Mouse (Mus musculus): Measurements from ENCODE around the gene Prlr. TPM values are rescaled to one million over a fixed set of nuclear protein-coding genes. Genes with fewer than 3 reads are reported as not detected.

Gene Prlr
- polyA plus RNA-seq, 1 experiment from 2014 or later: 0.33 TPM

DNA sequence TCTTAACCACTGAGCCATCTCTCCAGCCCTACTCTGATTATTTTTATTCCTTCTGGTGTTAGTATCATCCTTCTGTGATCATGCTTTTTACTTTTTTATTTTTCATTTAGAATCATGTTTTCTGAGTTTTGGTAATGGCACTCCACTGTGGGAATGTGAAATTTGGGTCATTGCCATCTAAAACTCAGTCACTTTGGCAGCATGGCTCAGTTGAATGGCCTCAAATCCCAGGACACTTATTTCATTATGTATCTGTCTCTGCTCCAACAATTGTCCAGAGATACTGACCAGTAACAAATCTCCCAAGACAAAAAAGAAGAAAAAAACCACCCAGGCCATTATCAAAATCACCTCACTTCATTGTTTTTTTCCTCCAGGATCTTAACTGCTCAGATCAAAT, 65.2 kb downstream of the Prlr start:
- H3K4me3 ChIP-seq (ENCODE audit: low read depth, low read length): no peak overlapping the region
- H3K27me3 ChIP-seq (replicated peaks; ENCODE audit: control insufficient read depth, insufficient read depth, low read length): no peaks in the 10 kb centered on the region
- no peak overlapping the region for H3K9ac ChIP-seq (ENCODE audit: low read depth, low read length)
- no peaks in the 10 kb centered on the region for H3K9me3 ChIP-seq (ENCODE audit: control insufficient read depth, low read length)
- H3K4me2 ChIP-seq: no peak overlapping the region
- H3K36me3 ChIP-seq (ENCODE audit: control insufficient read depth, insufficient read depth, low read length): no peaks in the 10 kb centered on the region
- H3K4me1 ChIP-seq (replicated peaks; ENCODE audit: control insufficient read depth, insufficient read depth, low read length): no peaks in the 10 kb centered on the region
- no peak for DNase-seq (ENCODE audit: low spot score)
- ATAC-seq (replicated peaks; ENCODE audit: low FRiP score): no peak
- no peak overlapping the region for H3K27ac ChIP-seq (ENCODE audit: low read depth, low read length)

DNA sequence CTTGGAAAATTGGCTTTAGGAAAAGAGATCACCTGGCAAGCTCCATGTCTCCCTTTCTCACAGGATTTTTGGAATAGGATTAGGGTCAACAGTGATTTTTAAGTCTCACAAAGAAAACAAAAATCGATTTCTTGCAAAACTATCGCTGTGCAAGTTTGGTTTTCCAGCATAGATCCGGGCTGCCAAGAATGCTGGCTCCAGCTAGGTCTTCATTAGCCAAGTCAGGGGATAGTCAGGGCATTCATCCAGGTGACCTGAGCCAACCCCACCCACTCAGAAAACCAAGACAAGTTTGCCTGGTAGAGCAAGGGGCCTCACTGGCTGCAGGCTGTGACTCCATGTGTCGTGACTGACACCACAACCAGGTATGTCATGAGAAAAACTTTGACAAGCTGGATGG, 72.2 kb downstream of the Prlr start:
- H3K36me3 ChIP-seq (ENCODE audit: control insufficient read depth, insufficient read depth, low read length): no peaks in the 10 kb centered on the region
- no peaks in the 10 kb centered on the region for H3K27me3 ChIP-seq (replicated peaks; ENCODE audit: control insufficient read depth, insufficient read depth, low read length)
- no peaks in the 10 kb centered on the region for H3K4me1 ChIP-seq (replicated peaks; ENCODE audit: control insufficient read depth, insufficient read depth, low read length)
- H3K4me2 ChIP-seq: no peak overlapping the region
- no peak overlapping the region for H3K4me3 ChIP-seq (ENCODE audit: low read depth, low read length)
- ATAC-seq (replicated peaks; ENCODE audit: low FRiP score) (no peak), DNase-seq (ENCODE audit: low spot score) (no peak)
- no peak overlapping the region for H3K9ac ChIP-seq (ENCODE audit: low read depth, low read length)
- H3K9me3 ChIP-seq (ENCODE audit: control insufficient read depth, low read length): no peaks in the 10 kb centered on the region
- H3K27ac ChIP-seq (ENCODE audit: low read depth, low read length): no peak overlapping the region
- 79% methylated on average over 4 of the region's 4 CpGs for WGBS

DNA sequence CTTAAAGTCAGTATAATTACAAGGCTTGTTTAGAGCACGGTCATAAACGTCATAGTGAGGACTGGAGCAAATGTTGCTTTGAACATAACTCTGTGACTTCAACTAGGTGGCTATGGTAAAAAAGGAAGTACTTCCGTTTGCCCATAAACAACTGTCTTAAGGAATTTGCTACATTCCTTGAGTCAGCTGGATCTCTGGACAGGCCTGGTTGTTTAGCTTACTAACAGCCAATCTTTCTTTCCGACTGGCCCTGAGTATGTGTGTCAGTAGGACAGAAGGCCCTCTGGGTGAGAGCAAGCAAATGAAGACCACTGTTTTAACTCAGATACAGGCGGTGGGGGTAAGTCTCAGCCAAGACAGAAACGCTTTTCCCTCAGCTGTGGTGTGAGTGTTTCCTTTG, 73.7 kb downstream of the Prlr start:
- H3K4me3 ChIP-seq (ENCODE audit: low read depth, low read length): no peak overlapping the region
- H3K4me2 ChIP-seq: no peak overlapping the region
- no peak for DNase-seq (ENCODE audit: low spot score)
- no peaks in the 10 kb centered on the region for H3K36me3 ChIP-seq (ENCODE audit: control insufficient read depth, insufficient read depth, low read length)
- ATAC-seq (replicated peaks; ENCODE audit: low FRiP score): no peak
- H3K9ac ChIP-seq (ENCODE audit: low read depth, low read length): no peak overlapping the region
- no peaks in the 10 kb centered on the region for H3K27me3 ChIP-seq (replicated peaks; ENCODE audit: control insufficient read depth, insufficient read depth, low read length)
- no peak overlapping the region for H3K27ac ChIP-seq (ENCODE audit: low read depth, low read length)
- no peaks in the 10 kb centered on the region for H3K9me3 ChIP-seq (ENCODE audit: control insufficient read depth, low read length)
- H3K4me1 ChIP-seq (replicated peaks; ENCODE audit: control insufficient read depth, insufficient read depth, low read length): no peaks in the 10 kb centered on the region
- 67% methylated on average over 6 of the region's 6 CpGs for WGBS

DNA sequence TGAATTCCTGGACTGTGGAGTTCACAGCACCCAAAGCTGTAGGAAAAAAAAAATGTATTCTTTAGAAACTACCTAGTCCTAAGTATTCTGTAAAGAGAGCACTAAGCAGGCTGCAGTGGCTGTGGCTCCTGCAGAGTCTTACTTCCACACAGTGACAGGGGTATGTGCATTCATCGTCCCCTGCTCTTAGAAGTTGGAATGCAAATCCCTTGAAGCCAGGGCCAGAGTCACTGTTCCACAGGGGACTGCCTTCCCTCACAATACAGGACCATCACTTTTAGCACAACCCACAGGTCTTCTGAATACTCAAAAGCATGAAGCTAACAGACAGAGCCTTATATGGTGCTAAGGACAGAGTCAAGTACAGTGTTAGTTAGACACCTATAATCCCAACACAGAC, 75.5 kb downstream of the Prlr start:
- no peaks in the 10 kb centered on the region for H3K9me3 ChIP-seq (ENCODE audit: control insufficient read depth, low read length)
- H3K36me3 ChIP-seq (ENCODE audit: control insufficient read depth, insufficient read depth, low read length): no peaks in the 10 kb centered on the region
- no peak for ATAC-seq (replicated peaks; ENCODE audit: low FRiP score)
- 63% methylated on average over 1 of the region's 1 CpGs for WGBS
- H3K4me1 ChIP-seq (replicated peaks; ENCODE audit: control insufficient read depth, insufficient read depth, low read length): no peaks in the 10 kb centered on the region
- H3K4me3 ChIP-seq (ENCODE audit: low read depth, low read length): no peak overlapping the region
- no peak overlapping the region for H3K27ac ChIP-seq (ENCODE audit: low read depth, low read length)
- no peaks in the 10 kb centered on the region for H3K27me3 ChIP-seq (replicated peaks; ENCODE audit: control insufficient read depth, insufficient read depth, low read length)
- H3K4me2 ChIP-seq: no peak overlapping the region
- no peak for DNase-seq (ENCODE audit: low spot score)
- H3K9ac ChIP-seq (ENCODE audit: low read depth, low read length): no peak overlapping the region

DNA sequence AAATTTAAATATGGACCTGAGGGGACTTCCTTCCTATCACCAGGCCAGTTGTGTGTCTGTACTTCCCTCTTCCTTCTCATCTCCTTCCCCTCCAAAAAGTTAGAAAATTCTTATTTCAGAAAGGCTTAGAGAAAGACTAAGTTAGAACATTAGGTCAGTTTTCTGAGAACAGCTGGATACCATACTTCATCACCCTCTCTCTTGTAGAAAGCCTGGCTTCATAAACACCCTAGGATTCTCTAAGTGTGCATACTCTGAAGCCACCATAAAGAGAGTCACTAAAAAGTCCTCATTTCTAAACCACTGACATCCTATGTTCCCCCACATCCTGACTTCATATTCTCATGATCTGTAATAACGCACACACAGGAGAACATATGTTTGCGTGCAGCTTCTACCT, 85.2 kb downstream of the Prlr start:
- 90% methylated on average over 2 of the region's 2 CpGs for WGBS
- no peaks in the 10 kb centered on the region for H3K36me3 ChIP-seq (ENCODE audit: control insufficient read depth, insufficient read depth, low read length)
- ATAC-seq (replicated peaks; ENCODE audit: low FRiP score): no peak
- H3K9ac ChIP-seq (ENCODE audit: low read depth, low read length): no peak overlapping the region
- H3K27me3 ChIP-seq (replicated peaks; ENCODE audit: control insufficient read depth, insufficient read depth, low read length): no peaks in the 10 kb centered on the region
- no peak overlapping the region for H3K4me3 ChIP-seq (ENCODE audit: low read depth, low read length)
- DNase-seq (ENCODE audit: low spot score): no peak
- no peaks in the 10 kb centered on the region for H3K4me1 ChIP-seq (replicated peaks; ENCODE audit: control insufficient read depth, insufficient read depth, low read length)
- no peak overlapping the region for H3K27ac ChIP-seq (ENCODE audit: low read depth, low read length)
- no peak overlapping the region for H3K4me2 ChIP-seq
- H3K9me3 ChIP-seq (ENCODE audit: control insufficient read depth, low read length): no peaks in the 10 kb centered on the region

DNA sequence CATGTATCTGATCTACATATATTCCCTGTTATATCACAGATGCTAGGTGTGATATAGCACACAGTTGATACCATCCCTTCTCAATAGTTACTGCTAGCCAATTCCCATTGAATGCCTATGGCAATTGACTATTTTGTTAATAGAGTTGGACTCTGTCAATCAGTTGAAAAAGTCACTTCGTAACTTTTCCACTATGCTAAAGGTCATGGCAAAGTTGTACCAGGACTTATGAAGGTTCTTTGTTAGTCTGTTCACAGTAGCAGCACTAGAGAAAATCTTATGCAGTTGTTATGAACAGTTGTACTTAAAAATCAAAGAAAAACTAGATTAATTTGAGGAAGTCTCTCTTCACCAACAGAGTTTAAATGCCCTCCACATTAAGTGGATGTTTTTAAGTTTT, 85.6 kb downstream of the Prlr start:
- Histone ChIP-seq H3K27ac (ENCODE audit: low read depth, low read length) (no peak overlapping the region), H3K4me1 (replicated peaks; ENCODE audit: control insufficient read depth, insufficient read depth, low read length) (no peaks in the 10 kb centered on the region), H3K36me3 (ENCODE audit: control insufficient read depth, insufficient read depth, low read length) (no peaks in the 10 kb centered on the region), H3K9ac (ENCODE audit: low read depth, low read length) (no peak overlapping the region), H3K9me3 (ENCODE audit: control insufficient read depth, low read length) (no peaks in the 10 kb centered on the region), H3K4me2 (no peak overlapping the region), H3K27me3 (replicated peaks; ENCODE audit: control insufficient read depth, insufficient read depth, low read length) (no peaks in the 10 kb centered on the region), H3K4me3 (ENCODE audit: low read depth, low read length) (no peak overlapping the region)
- ATAC-seq (replicated peaks; ENCODE audit: low FRiP score) (no peak), DNase-seq (ENCODE audit: low spot score) (no peak)
- 85% methylated on average over 1 of the region's 1 CpGs for WGBS

DNA sequence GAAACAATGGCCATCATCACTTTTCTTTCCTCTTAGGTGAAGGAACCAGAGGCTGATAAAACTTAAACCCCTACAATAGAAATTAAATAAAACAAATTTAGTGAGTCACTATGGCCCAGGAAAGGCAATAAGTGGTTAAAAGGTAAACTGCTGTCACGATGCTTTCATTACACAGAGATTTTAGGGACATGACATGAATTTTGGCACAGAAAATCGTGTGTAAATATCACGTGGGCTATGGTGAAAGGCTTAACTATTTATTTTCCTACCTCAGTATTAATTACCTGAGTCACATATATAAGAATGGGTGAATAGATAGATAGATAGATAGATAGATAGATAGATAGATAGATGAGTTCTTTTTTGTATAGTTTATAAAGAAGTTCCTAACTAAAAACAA, 86.4 kb downstream of the Prlr start:
- Histone ChIP-seq H3K4me2 (no peak overlapping the region), H3K27me3 (replicated peaks; ENCODE audit: control insufficient read depth, insufficient read depth, low read length) (no peaks in the 10 kb centered on the region), H3K9ac (ENCODE audit: low read depth, low read length) (no peak overlapping the region), H3K4me1 (replicated peaks; ENCODE audit: control insufficient read depth, insufficient read depth, low read length) (no peaks in the 10 kb centered on the region), H3K4me3 (ENCODE audit: low read depth, low read length) (no peak overlapping the region), H3K27ac (ENCODE audit: low read depth, low read length) (no peak overlapping the region), H3K36me3 (ENCODE audit: control insufficient read depth, insufficient read depth, low read length) (no peaks in the 10 kb centered on the region), H3K9me3 (ENCODE audit: control insufficient read depth, low read length) (no peaks in the 10 kb centered on the region)
- DNase-seq (ENCODE audit: low spot score) (no peak), ATAC-seq (replicated peaks; ENCODE audit: low FRiP score) (no peak)
- WGBS: 74% methylated on average over 3 of the region's 3 CpGs

DNA sequence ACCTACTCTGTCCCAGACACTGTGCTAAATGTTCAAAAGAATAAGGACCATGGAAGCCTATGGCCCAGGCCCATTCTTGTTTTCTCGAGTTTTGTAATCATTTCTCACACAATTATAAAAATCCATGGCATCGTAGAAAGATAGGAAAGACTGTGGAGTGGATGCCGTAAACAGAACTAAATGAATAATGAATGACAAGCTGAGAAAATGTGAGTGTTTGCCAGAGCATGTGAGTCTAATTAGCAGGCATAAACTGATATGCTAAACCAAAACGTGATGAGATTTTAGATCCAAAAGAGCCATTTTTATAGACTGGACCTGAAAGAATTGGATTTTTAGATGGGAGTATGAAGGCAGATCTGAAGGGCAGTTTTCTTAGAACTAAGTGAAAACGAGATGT, 87.8 kb downstream of the Prlr start:
- no peak overlapping the region for H3K4me3 ChIP-seq (ENCODE audit: low read depth, low read length)
- DNase-seq (ENCODE audit: low spot score) (no peak), ATAC-seq (replicated peaks; ENCODE audit: low FRiP score) (no peak)
- no peaks in the 10 kb centered on the region for H3K9me3 ChIP-seq (ENCODE audit: control insufficient read depth, low read length)
- 76% methylated on average over 5 of the region's 5 CpGs for WGBS
- no peak overlapping the region for H3K9ac ChIP-seq (ENCODE audit: low read depth, low read length)
- H3K36me3 ChIP-seq (ENCODE audit: control insufficient read depth, insufficient read depth, low read length): no peaks in the 10 kb centered on the region
- H3K4me2 ChIP-seq: no peak overlapping the region
- no peaks in the 10 kb centered on the region for H3K27me3 ChIP-seq (replicated peaks; ENCODE audit: control insufficient read depth, insufficient read depth, low read length)
- no peak overlapping the region for H3K27ac ChIP-seq (ENCODE audit: low read depth, low read length)
- H3K4me1 ChIP-seq (replicated peaks; ENCODE audit: control insufficient read depth, insufficient read depth, low read length): no peaks in the 10 kb centered on the region

DNA sequence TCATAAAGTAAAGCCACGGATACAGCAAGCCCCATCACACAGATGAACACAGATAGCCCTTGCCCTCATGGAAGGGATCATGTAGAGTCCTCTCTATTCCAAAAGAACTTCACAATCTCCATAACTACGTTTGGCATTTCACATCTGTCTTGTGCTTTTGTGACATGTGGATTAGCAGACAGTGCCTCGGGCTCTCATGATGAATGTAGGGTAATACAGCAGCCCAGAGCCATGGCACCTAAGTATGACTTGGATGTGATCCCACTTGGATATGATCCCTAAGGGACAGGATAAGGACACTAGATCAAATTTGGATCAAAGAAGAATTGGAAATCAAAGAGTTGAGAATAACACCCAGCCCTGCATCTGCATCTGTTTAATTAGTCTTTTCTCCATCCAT, 90.2 kb downstream of the Prlr start:
- H3K4me1 ChIP-seq (replicated peaks; ENCODE audit: control insufficient read depth, insufficient read depth, low read length): no peaks in the 10 kb centered on the region
- no peak overlapping the region for H3K27ac ChIP-seq (ENCODE audit: low read depth, low read length)
- no peaks in the 10 kb centered on the region for H3K27me3 ChIP-seq (replicated peaks; ENCODE audit: control insufficient read depth, insufficient read depth, low read length)
- no peaks in the 10 kb centered on the region for H3K9me3 ChIP-seq (ENCODE audit: control insufficient read depth, low read length)
- no peaks in the 10 kb centered on the region for H3K36me3 ChIP-seq (ENCODE audit: control insufficient read depth, insufficient read depth, low read length)
- no peak overlapping the region for H3K9ac ChIP-seq (ENCODE audit: low read depth, low read length)
- DNase-seq (ENCODE audit: low spot score): no peak
- no peak for ATAC-seq (replicated peaks; ENCODE audit: low FRiP score)
- H3K4me3 ChIP-seq (ENCODE audit: low read depth, low read length): no peak overlapping the region
- no peak overlapping the region for H3K4me2 ChIP-seq
- WGBS: 52% methylated on average over 3 of the region's 3 CpGs

Data from liver, embryonic 11.5 days (tissue).